Mouse (Mus musculus) granulocyte monocyte progenitor cell, adult 5-6 weeks (primary cell): Measurements from ENCODE around the gene Ppfia2. TPM values are rescaled to one million over a fixed set of nuclear protein-coding genes. Genes with fewer than 3 reads are reported as not detected.

Experiments used
- ATAC-seq: replicated peaks from 2 replicates; pipeline ENCODE4 v1.8.0; 2016; ENCODE audit warnings: mild to moderate bottlenecking, moderate TSS enrichment, inconsistent platforms; ENCODE audit not compliant: poor library complexity, severe bottlenecking
- total RNA-seq, 2 experiments: library from RNA; stranded (forward) in 1 of 2; stranded (reverse) in 1 of 2; fragments of 200-712, 200-1000 nt in 1 of 2; fragments of >200 nt in 1 of 2; fragmentation: Nextera tagmentation in 1 of 2; gene quantifications; 2 replicates each; pipeline ENCODE4 v1.2.3; 2014 to 2017

The Ppfia2 gene
- total RNA-seq, 2 experiments from 2014 or later = not detected

DNA sequence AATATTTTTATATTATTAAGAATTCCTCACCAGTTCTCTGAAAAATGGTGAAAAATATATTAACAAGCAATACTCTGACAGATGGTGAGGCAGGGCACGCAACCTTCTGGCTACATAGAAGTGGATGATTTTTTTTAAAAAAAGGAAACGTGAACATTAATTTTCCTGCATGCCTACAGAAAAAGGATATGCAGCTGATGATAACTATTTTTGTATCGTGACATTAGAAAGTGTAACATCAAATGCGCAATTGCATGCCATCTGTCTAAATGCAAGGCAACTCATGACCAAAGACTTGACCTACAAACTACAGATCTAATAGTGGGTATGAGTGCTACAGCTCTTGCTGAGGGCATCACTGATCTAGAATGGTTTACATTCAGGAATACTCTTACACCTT lies 182.1 kb downstream of the Ppfia2 start:
- no peak for ATAC-seq

DNA sequence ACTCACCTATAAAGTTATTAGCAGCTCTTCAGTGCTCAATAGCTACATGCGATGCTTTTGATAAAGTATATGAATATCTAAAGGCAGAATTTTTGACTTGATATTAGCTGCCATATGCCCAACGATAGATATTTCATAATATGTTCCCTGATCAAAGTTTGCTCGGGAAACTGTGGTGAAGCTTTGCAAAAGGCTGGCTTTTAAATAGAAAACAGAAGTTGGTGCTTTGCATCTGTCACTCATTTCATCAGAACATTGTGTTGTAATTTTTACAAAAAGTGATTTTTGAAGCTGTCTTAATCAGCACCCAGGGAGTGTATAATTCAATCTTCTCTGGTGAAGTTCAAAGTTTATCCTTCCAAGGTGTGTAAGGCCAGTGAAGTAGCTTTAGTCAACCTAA lies 195.1 kb downstream of the Ppfia2 start:
- ATAC-seq = no peak

DNA sequence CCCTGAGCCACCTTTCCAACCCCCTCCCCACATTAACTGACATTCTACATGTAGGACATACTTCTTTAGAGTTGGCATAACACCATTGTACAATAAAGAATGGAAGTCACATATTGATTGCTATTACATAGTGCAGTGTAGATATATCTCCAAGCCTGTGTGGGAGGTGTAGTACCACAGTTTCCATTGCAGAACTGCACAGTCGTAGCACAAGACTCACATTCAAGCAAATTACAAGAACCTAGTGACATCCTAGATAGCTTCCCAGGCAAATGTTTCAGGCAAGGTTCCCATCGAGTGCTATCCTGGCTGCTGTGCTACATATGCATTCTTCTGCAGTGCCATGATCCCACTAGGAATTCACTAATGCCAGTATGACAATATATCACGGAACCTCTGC lies 200.0 kb downstream of the Ppfia2 start:
- no peak for ATAC-seq

DNA sequence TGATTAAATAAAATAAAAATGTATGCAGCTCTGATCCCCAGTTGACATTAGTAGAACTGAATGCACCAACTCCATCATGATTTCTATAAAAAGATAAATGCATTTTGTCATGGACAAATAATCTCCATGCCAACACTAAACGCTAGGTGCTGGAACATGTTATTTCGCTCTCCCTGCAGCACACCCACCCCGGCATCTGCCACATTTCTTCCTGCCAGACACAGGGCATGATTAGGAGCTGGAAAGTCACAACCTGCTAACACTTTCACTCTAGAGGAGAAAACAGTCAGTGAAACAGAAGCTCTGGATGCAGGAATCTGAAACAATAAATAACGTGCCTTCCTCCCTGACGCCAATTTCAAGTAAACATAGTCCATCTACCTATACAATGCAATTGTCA lies 211.3 kb downstream of the Ppfia2 start:
- no peak for ATAC-seq

DNA sequence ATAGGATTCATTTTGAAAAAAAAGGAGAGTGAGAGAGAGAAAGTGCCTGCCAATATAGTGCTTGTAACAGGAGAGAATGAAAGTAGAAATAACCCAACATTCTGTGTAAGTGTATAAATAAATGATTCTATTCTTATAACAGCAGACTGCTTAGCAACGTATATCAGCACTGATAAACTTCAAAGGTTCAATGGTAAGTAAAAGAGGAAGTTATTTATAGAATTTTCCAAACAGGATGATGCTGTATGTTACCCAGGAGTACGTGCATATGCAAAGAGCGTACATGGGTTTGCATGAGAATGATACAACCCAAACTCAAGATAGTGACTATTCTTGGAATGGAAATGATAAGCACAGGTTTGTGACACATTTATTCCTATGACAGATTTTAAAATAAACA lies 215.4 kb downstream of the Ppfia2 start:
- no peak for ATAC-seq

DNA sequence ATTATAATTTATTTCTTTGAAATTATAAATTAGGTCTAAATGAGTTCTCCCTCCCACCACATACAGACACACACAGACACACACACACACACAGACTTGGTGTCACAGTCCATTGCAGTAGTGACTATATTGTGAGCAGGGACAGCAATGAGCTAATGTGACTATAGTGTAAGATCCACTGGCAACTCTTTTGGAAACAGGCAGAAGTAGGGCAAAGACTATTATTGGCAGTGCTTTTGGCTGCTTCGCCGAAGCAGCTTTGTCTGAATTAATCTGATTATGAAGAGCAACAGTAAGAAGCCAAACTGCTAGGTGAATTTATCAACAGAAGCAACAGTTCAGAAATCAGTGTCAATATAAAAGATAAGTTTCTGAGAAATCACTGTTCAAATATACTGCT lies 249.8 kb downstream of the Ppfia2 start:
- no peak for ATAC-seq

DNA sequence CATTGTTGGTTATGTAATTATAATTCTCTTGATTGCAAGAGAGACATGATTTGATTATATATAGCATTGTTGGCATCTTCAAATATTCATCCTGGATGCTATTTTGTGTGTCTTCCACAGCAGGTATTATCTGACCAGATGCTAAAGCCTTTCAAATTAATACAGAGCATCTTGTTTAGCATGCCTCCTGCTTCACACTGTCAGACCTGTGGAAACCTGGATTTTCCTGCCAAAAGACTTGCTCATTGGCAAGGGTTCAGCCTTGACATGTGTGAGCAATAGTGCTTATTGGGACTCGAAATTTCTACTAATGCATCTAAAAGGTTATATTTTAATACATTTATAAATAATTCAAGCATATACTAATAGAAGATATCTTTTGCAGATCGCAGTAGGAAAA lies 262.1 kb downstream of the Ppfia2 start:
- ATAC-seq = no peak

DNA sequence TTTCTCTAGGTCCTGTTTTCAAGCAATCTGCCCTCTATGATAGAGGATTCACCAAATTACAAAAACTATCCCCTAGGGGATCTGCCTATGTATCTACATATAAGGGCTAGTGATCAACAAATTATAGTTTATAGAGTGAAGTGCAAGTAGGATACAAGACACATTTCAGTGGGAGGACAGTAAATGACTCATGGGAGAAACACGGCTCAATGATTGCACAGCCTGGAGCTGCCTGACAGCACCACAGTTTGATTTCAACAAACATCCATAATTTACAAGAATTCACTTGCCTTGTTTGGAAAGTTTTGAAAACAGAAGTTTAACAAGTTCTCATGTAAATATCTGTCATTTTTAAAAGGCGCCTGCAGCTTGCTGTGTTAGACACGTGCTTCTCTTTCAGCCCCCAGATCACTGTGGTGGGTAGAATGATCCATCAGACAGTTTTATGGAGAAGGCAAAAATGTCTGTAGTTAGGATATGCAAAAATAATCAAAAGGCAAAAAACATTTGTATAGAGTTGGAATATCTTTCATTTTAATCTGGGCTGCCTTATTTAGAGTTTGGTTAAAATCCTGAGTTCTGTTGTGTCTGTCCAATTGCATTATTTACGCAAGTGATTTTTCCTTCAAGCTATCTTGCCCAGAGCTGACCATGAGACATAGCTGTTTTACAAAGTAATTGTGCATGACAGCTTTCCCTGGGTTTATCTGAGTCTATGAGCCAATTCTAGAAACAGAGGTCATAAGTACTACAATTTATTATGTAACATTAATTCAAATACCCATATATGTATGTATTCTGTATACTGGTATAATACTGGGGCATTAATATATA lies 266.3 kb downstream of the Ppfia2 start:
- ATAC-seq = no peak

DNA sequence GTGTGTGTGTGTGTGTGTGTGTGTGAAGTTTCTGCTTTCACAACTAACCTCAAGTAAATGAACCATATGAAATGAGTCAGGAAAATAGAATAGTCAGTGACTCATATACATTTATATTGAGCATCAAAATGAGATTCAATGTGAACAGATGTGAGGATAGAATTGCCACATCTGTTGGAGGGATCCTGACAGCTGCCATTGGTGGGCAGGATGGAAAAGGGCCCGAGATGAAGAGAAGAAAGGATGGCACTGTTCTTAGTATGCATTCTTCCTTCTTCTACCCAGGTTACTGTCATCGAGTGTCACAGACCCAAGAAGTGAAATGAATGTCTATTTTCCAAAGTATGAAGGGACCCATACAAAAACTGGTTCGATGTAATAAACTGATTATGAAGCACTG lies 268.1 kb downstream of the Ppfia2 start:
- no peak for ATAC-seq

DNA sequence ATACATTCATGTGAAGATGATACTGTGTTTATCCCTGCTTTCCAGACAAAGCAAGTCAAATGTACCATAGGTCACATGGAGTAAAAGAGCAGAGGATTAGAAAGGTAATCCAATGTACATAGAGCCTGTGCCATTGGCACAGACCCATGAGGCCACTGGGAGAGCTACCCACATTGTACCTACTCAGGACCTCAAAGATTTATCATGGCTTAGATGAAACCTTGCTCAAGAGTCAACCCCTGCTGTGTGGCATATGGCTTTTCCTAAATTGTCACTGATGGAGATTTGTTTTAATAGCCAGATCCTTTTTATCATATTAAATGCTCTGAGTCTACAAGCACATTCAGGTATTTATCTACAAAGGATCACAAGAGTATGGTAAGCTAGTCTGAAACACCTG lies 274.8 kb downstream of the Ppfia2 start:
- no peak for ATAC-seq

DNA sequence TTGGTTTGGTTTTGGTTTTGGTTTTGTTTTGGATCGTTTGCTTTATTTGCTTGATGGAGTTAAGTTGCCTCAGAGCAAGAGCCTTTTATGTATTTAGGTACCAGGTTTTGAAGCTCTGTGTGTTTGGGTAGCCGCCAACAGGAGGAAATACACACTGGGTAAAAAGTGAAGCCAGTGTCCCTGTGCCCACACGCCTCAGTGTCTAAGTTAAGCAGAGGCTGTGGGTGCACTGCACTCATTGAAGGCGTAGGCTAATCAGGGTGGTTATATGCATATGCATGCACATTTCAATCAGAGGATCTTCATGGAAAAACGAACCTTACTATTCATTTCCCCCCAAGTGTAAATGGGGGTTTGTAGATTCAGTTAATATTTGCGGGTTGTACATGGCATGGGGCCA lies 290.9 kb downstream of the Ppfia2 start:
- ATAC-seq = no peak

DNA sequence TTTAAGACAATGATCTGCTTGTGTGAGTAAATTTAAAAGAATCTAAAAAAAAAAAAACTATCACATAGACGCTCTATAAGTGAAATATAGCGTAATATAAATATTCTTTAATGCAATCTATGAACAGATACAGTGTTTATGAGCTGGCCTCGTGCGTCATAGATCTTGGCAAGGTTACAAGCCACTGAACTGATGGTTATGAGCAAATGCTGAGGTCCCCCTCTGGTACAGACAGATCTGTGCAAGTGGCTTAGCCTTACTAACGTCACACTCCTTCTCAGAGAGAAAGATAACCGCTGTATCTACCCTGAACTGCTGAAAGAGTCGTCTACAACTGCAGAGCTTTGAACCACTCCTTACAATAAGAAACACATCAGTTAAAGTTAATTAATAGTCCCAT lies 293.6 kb downstream of the Ppfia2 start:
- ATAC-seq = no peak

DNA sequence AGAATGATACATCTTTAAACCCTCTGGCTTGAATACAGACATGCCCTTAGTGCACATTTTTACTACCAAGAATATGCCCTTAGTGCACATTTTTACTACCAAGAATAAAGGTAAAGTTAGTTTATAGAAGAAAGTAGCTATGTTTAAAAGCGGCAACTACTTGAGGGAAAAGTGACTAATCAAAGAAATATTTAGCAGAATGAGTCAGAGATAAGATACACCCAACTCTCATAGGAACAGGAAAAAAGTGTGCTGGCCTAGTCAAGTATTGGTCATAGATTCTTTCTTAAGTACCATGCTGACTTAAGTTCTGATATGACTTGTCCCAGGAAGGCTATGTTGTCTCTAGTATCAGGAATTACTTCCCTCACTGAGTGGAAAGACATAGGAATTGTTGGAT lies 305.4 kb downstream of the Ppfia2 start:
- ATAC-seq = no peak

DNA sequence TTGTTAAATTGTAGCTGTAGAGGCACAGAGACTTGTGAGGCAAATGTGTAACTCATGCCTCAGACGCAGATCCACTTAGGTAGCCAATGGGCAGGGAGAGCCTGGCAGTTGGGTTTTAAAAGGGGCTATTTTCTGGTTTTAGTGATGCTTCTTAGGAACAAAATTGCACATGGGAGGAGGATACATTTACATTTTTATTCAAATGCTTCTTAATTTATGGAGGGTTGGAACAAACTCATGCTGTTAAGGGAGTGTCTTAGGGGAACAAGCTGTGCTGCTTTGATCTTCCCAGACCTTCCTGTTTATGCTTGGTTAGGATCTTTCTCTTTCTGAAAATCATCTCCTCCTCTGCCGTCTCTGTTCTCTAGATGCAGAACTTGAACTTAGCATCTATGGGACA lies 345.3 kb downstream of the Ppfia2 start:
- no peak for ATAC-seq

DNA sequence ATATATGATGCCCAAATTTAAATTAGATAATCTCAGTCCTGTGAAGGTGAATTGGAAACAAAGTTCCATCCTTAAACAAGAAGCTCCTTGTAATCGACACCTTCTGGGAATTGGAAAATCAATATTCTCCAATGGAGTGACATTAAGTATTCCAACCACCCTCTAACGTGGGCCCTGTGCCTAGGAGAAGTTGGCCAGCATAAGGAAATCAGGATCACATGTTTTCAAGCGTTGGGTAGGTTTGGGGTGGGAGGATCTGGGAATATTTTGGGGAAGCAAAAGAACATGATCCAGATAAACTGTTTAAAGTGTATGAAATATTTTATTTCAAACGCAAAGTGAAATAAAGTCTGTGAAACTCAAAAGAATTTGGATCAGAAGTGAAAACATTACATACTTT lies 348.2 kb downstream of the Ppfia2 start:
- ATAC-seq = no peak

DNA sequence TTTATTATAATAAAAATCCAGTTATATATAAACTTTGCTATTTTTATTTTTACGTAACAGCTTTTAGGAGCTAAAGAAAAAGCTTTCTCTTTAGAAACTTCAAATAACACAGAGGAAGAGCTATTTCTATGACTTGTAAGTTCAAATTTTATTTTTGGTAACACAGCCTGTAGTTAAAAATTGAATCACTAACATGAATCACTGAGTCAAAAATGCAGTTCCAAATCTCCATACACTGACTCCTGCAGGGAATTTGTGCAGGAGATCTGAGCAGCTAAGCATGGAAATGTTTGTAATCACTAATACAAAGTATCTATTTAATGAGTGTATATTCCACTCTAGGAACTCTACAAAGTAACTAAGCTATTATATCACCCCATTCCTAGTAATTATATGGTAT lies 354.1 kb downstream of the Ppfia2 start:
- ATAC-seq = no peak

DNA sequence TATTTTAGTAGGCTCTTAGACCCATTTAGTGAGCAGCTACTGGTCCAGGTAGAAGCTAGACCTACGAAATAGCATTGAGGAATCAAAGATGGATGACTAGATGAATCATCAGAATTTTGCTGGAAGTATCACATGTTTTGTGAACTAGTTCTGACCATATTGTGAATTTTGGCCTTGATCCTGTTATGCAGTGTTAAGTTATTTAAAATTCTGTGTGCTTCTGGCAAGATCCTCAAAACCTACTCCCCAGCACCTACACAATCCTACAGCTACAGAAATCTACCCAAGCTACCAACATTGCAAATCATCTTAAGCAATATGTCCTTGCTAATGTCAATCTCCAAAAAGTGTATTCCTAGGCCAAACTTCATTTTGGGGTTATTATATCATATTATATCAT lies 368.3 kb downstream of the Ppfia2 start:
- ATAC-seq = no peak

DNA sequence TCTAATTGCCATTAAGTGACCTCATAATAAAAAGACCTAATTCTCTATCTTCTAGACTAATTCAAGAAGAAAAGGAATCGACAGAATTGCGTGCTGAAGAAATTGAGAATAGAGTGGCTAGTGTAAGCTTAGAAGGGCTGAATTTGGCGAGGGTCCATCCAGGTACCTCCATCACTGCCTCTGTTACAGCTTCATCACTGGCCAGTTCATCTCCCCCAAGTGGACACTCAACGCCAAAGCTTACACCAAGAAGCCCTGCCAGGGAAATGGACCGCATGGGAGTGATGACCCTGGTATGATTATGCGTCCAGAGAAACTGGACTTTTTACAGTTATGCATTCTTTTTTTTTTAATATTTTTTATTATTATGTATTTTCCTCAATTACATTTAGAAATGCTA lies 388.0 kb downstream of the Ppfia2 start:
- no peak for ATAC-seq

DNA sequence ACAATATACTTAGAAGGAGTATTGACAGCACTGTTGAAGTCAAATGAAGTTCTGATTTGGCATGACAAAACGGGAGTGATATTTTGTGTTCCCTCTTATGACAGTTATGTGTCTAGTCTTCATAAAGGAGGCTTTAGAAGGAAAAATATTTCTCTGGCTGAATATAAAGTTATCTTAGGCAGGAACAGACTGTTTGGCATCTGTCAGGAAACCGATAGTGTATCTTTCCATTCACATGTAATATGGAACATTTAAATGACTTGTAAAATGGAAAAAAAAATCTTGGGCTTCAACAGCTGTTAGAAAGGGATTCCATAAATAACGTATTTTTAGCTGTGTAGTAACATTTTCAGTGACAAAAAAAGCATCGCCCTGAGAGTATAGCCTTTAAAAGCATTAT lies 400.1 kb downstream of the Ppfia2 start:
- ATAC-seq = no peak

DNA sequence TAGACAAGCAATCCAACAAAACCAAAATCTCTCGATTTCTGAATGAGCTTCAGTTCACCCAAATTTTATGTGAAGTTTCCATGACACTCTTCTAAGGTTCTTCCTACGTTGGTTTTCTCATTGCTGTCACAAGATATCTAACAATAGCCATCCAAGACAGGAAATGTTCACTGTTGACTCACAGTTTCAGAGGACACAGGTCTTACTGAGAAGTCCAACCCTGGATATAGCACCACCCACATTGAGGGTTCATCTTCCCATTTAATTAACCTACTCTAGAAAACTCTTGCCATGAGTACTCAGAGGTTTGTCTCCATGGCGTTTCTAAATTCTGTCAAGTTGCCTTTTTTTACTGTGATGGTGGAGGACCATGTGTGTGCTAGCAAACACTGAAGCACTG lies 401.7 kb downstream of the Ppfia2 start:
- ATAC-seq = no peak

DNA sequence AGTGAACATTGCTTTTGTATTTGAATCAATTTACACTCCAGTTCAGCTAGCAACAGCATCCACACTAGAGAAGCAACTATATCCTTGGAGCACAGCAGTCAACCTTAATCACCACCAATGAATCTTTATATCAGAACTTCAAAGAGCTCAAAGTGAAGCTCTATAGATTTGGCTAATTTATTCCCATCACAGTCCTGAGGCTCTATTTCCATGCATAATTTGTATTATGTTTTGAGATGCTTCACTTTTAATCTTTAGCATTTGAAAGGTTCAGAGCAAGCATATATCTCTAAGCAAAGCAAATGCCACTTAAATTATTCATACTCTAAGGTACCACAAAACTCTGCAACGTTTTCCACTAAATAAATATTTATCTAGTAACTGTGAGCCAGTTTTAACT lies 402.6 kb downstream of the Ppfia2 start:
- ATAC-seq = no peak

DNA sequence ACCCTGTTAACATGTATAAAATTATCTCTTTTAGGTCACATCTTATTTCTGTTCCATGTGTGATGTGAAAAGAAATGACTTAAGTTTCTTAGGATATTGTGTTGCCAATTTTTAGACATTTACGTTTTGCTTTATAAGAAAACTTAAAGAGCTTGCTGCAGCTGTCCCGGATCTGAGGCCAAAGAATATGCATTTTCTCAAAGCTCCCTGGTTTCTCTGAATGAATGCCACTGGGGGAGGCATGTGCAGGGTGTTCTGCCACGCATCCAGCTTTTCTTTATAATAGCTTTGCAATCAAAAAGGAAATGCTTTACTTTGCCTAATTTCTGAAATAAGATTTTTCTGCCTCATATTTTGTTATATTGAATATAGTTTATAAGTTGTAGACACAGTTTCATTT lies 411.2 kb downstream of the Ppfia2 start:
- ATAC-seq = no peak

DNA sequence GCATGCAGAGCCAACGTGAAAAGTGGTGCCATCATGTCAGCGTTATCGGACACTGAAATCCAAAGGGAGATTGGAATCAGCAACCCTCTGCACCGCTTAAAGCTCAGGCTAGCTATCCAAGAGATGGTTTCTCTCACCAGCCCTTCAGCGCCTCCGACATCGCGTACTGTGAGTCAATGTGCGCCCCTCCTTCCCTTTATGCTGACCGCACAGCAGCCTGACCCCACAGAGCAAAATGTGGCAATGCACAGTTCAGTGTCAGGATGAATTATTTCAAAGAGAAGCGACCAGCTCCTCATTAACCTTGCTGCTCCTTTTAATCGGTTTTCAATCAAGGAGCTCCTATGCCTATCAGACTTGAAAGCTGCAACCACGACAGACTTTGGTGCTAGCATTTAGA lies 426.2 kb downstream of the Ppfia2 start:
- ATAC-seq = no peak
